Mouse (Mus musculus) forelimb bud, embryonic 11.5 days (tissue): ENCODE measurements around the gene Tap2.
A peak's percentile ranks its signal among the peaks of the same experiment; 100 is the strongest.

Source experiments
- DNase-seq: peaks from one replicate; pipeline ENCODE4 v3.0.0-alpha.2; 2012; ENCODE audit warnings: low read depth, low spot score

The Tap2 gene

GRCm38 (mm10) chr17:34196491-34196890 lies 6.8 kb upstream of the Tap2 start:
- DNase-seq, result no peak

- peak; percentile 73 for DNase-seq
Measured at GRCm38 (mm10) chr17:34196941-34197894, 6.1 kb upstream of the Tap2 start, which contains the start of gene Psmb8. Gene Psmb8, plus strand, starts transcription at chr17:34197721.

- DNase-seq, result no peak
Measured at GRCm38 (mm10) chr17:34197904-34198520, 5.3 kb upstream of the Tap2 start.

GRCm38 (mm10) chr17:34198521-34198912 lies 4.8 kb upstream of the Tap2 start:
- DNase-seq, result no peak

GRCm38 (mm10) chr17:34199050-34199619 lies 4.2 kb upstream of the Tap2 start:
- DNase-seq, result no peak

- DNase-seq, result no peak
Measured at GRCm38 (mm10) chr17:34200047-34200446, 3.3 kb upstream of the Tap2 start.

- no peak for DNase-seq
Measured at GRCm38 (mm10) chr17:34200772-34201505, 2.4 kb upstream of the Tap2 start.

- no peak for DNase-seq
Measured at GRCm38 (mm10) chr17:34201506-34202055, 1.7 kb upstream of the Tap2 start.

- DNase-seq, result no peak
Measured at GRCm38 (mm10) chr17:34202760-34203442, 426 bp upstream of the Tap2 start.

GRCm38 (mm10) chr17:34204303-34205010 lies 1.1 kb downstream of the Tap2 start:
- peak; percentile 72 for DNase-seq

- no peak for DNase-seq
Measured at GRCm38 (mm10) chr17:34205021-34205745, 1.9 kb downstream of the Tap2 start.

GRCm38 (mm10) chr17:34205746-34206176 lies 2.4 kb downstream of the Tap2 start:
- no peak for DNase-seq

- DNase-seq, result no peak
Measured at GRCm38 (mm10) chr17:34206731-34207130, 3.4 kb downstream of the Tap2 start.

GRCm38 (mm10) chr17:34207456-34207855 lies 4.1 kb downstream of the Tap2 start:
- no peak for DNase-seq

- DNase-seq, result no peak
Measured at GRCm38 (mm10) chr17:34207866-34208265, 4.5 kb downstream of the Tap2 start.

- no peak for DNase-seq
Measured at GRCm38 (mm10) chr17:34208421-34208820, 5.1 kb downstream of the Tap2 start.

GRCm38 (mm10) chr17:34209680-34210079 lies 6.4 kb downstream of the Tap2 start:
- DNase-seq, result no peak

- DNase-seq, result no peak
Measured at GRCm38 (mm10) chr17:34210599-34210998, 7.3 kb downstream of the Tap2 start.

- DNase-seq, result no peak
Measured at GRCm38 (mm10) chr17:34211746-34212365, 8.5 kb downstream of the Tap2 start.
